Mouse (Mus musculus) myocyte (in vitro differentiated cells): ENCODE results near the gene Dnaja2.

Source experiments
- E2F4 ChIP-seq: IDR thresholded peaks from one replicate; pipeline ENCODE4 v1.6.1; 2011; ENCODE audit warnings: mild to moderate bottlenecking, control low read depth, moderate library complexity; ENCODE audit not compliant: insufficient read depth
- MAX ChIP-seq: IDR thresholded peaks from one replicate; pipeline ENCODE4 v1.6.1; 2011; ENCODE audit warnings: low read depth, mild to moderate bottlenecking, control low read depth
- MYOG ChIP-seq, 3 experiments: IDR thresholded peaks; one replicate each; pipeline ENCODE4 v1.6.1; 2011; ENCODE audit warnings: control low read depth in 2 of 3, low read depth in 2 of 3, mild to moderate bottlenecking in 2 of 3; ENCODE audit not compliant: insufficient read length in 2 of 3, control insufficient read depth in 1 of 3, insufficient read depth in 1 of 3
- POLR2A ChIP-seq: IDR thresholded peaks from one replicate; pipeline ENCODE4 v1.6.1; 2011; ENCODE audit warnings: low read depth, mild to moderate bottlenecking, control low read depth, moderate library complexity; ENCODE audit not compliant: insufficient read length
- REST ChIP-seq: IDR thresholded peaks from one replicate; pipeline ENCODE4 v1.6.1; 2011; ENCODE audit warnings: mild to moderate bottlenecking, control low read depth, moderate library complexity; ENCODE audit not compliant: insufficient read depth, insufficient read length

DNA sequence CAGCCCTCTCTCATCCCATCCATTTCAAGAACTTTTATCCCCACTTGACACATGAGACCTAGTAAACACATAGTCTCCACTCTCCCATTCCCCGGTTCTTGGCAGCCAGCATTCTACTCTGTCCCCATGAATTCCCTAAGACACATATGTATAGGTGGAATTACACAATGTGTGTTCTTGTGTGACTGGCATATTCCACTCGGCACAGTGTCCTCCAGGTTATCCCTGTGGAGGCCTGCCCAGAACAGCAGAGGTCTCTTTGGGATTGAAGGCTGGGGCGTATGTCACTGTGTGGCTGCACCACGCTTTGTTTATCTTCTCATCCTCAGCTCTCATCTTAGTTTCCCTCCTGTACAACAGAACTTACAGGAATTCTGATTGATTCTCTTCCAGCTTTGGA, 34.6 kb downstream of the Dnaja2 start:
- no peak for TF ChIP-seq POLR2A
- no peak for TF ChIP-seq E2F4
- TF ChIP-seq MYOG (IDR thresholded peaks at IDR 0.05; ENCODE audit: control insufficient read depth in 1 of 3, insufficient read depth in 1 of 3, insufficient read length in 2 of 3, low read depth in 2 of 3): no peak
- TF ChIP-seq REST: no peak
- no peak for TF ChIP-seq MAX
